Mouse (Mus musculus): Measurements from ENCODE around the gene Cbx7. TPM values are rescaled to one million over a fixed set of nuclear protein-coding genes. Genes with fewer than 3 reads are reported as not detected.

The Cbx7 gene
- polyA plus RNA-seq, 1 experiment from 2014 or later = 1.3 TPM

DNA sequence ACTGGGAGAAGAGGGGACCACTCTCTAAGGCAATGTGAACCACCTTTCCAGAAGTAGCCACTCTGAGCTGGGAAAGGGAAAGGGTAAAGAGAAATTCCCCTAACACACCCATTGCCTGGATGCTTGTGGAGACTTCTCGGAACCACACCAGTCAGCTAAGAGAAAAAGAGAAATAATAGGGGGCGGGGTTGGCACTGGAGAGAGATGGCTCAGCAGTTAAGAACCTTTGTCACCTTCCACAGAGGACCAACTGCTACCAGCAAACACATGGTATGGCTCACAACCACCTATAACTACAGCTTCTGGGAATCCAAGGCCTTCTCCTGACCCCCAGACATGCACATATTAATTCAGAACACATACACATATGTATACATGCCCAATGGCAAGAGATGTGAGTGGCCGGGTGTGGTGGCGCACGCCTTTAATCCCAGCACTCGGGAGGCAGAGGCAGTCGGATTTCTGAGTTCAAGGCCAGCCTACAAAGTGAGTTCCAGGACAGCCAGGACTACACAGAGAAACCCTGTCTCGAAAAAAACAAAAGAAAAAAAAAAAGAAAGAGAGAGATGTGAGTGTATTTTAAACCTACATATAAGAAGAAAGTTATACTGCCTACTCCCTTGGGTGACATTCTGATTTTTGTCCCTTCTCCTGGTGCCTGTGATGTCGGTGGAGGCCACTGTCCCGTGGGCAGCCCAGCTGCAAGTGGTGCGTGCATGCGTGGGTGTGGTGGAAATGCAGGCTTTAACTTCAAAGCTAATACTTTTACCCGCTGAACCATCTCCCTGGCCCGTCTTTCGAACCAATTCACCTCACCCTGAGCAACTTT is 77.7 kb downstream of the Cbx7 start:
- DNase-seq (ENCODE audit: low spot score) (no peak), ATAC-seq (replicated peaks; ENCODE audit: insufficient number of reproducible peaks, low FRiP score, low TSS enrichment, low read depth) (no peak)
- H3K9me3 ChIP-seq (replicated peaks; ENCODE audit: control insufficient read depth, low read length) = no peaks in the 10 kb centered on the region
- WGBS = 70% methylated on average over 15 of the region's 15 CpGs
- H3K27ac ChIP-seq (replicated peaks; ENCODE audit: low read depth, low read length) = no peak overlapping the region
- peaks cover 3% of the 10 kb centered on the region; the same call in 1 of the 2 replicates for H3K27me3 ChIP-seq (ENCODE audit: control insufficient read depth, insufficient read depth, low read length)
- no peak overlapping the region; the same call in 1 of the 2 replicates for H3K4me2 ChIP-seq (ENCODE audit: low read depth, low read length)
- no peaks in the 10 kb centered on the region for H3K4me1 ChIP-seq (ENCODE audit: control insufficient read depth, insufficient read depth, low read length)
- H3K4me3 ChIP-seq (ENCODE audit: low read depth, low read length) = peak overlapping the region; percentile 34; the same call in 1 of the 2 replicates
- H3K9ac ChIP-seq (replicated peaks; ENCODE audit: low read length) = no peak overlapping the region
- no peaks in the 10 kb centered on the region for H3K36me3 ChIP-seq (replicated peaks; ENCODE audit: control insufficient read depth, insufficient read depth, low read depth, low read length)

DNA sequence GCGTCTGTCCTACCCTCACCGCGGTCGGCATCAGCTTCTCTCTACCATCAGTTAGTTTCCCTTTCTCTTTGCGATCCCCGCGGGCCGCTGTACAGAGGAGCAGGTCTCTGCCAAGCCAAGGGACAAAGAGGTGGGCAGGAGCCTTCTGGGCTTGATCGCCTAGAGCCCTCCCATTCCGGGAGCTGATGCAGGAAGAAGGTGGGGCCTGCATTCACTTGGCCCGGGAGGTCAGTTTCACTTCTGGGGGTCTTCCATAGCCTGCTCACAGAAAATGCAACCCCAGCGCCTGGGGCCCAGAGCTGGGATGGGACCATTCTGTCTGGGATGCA is 78.7 kb downstream of the Cbx7 start:
- H3K36me3 ChIP-seq (replicated peaks; ENCODE audit: control insufficient read depth, insufficient read depth, low read depth, low read length) = no peaks in the 10 kb centered on the region
- no peak overlapping the region for H3K27ac ChIP-seq (replicated peaks; ENCODE audit: low read depth, low read length)
- WGBS = 0% methylated on average over 12 of the region's 12 CpGs
- peak overlapping the region; percentile 42 for H3K4me2 ChIP-seq (ENCODE audit: low read depth, low read length)
- ATAC-seq (replicated peaks; ENCODE audit: insufficient number of reproducible peaks, low FRiP score, low TSS enrichment, low read depth) (0 out of 2 replicates have a peak, but pooled peaks have one; percentile 48), DNase-seq (ENCODE audit: low spot score) (peak; percentile 48)
- H3K9me3 ChIP-seq (replicated peaks; ENCODE audit: control insufficient read depth, low read length) = no peaks in the 10 kb centered on the region
- H3K27me3 ChIP-seq (ENCODE audit: control insufficient read depth, insufficient read depth, low read length) = peaks cover 3% of the 10 kb centered on the region; the same call in 1 of the 2 replicates
- H3K9ac ChIP-seq (replicated peaks; ENCODE audit: low read length) = peak overlapping the region; percentile 56
- H3K4me3 ChIP-seq (ENCODE audit: low read depth, low read length) = peak overlapping the region; percentile 34
- no peaks in the 10 kb centered on the region for H3K4me1 ChIP-seq (ENCODE audit: control insufficient read depth, insufficient read depth, low read length)

DNA sequence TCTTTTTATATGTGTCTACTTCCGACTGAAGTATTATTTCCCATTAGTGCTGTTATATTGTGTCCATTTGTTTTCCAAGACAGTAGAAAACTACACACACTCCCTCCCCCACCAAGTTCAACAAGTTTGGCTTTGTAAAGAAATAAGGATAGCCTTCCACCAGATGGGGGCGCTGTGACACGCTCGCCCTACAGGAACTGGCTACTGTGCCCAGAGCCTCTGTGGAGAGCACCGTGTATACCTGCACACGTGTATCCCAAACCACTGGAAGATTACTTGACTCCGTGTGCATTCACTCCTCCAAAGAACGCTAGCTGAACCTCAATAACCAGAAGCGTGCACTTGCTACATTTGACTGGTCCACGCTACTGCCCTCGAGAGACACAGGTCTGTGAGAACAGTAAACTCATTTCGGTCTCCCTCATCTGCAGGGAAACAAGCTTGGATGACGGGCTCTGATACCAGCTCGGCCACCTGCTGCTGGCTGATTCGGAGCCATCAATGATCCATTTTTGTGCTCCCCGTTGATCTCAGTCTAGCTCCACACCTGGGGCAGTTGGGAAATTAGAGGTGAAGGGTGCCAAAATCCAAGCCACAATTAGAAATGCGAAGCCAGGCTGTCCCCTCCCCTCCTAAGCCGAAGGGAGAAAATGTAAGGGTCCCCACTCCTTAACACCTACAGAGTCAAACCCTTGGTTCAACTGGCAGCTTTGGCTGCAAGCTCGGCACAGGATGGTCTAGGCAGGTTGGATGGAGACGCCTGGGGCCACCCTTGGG is 79.3 kb downstream of the Cbx7 start, which contains the start of gene Apobec3:
Gene Apobec3 (plus strand): TSS at position 224 of the 777 bp plus-strand sequence.
- Histone ChIP-seq H3K27me3 (ENCODE audit: control insufficient read depth, insufficient read depth, low read length) (peaks cover 3% of the 10 kb centered on the region; the same call in 1 of the 2 replicates), H3K4me2 (ENCODE audit: low read depth, low read length) (peak within 1 kb of the TSS; percentile 42), H3K27ac (replicated peaks; ENCODE audit: low read depth, low read length) (no peak within 1 kb of the TSS), H3K4me3 (ENCODE audit: low read depth, low read length) (peak within 1 kb of the TSS; percentile 34), H3K9ac (replicated peaks; ENCODE audit: low read length) (peak within 1 kb of the TSS; percentile 56), H3K36me3 (replicated peaks; ENCODE audit: control insufficient read depth, insufficient read depth, low read depth, low read length) (no peaks in the 10 kb centered on the region), H3K4me1 (ENCODE audit: control insufficient read depth, insufficient read depth, low read length) (no peaks in the 10 kb centered on the region), H3K9me3 (replicated peaks; ENCODE audit: control insufficient read depth, low read length) (no peaks in the 10 kb centered on the region)
- ATAC-seq (replicated peaks; ENCODE audit: insufficient number of reproducible peaks, low FRiP score, low TSS enrichment, low read depth) (0 out of 2 replicates have a peak, but pooled peaks have one; percentile 59), DNase-seq (ENCODE audit: low spot score) (peak; percentile 76)
- WGBS = 4% methylated on average over 20 of the region's 20 CpGs

DNA sequence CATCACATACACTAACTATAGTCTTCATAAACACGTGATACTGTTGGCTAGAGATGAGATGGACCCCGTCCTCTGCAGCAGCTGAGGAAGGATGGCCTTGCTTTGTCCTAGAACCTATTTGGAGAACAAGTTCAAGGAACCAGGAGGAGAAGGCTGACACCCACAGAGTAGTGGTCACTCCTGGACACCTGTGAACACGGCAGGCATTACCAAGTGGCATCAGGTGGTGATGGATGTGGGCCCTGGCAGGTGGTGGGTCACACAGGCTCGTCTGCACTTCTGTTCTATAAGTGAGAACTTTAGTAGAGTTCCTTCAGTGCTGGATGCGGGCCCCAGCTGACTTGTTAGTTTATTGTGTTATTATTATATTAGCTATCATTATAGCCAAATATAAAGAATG is 86.1 kb downstream of the Cbx7 start:
- Histone ChIP-seq H3K36me3 (replicated peaks; ENCODE audit: control insufficient read depth, insufficient read depth, low read depth, low read length) (no peaks in the 10 kb centered on the region), H3K27me3 (ENCODE audit: control insufficient read depth, insufficient read depth, low read length) (no peaks in the 10 kb centered on the region), H3K4me1 (ENCODE audit: control insufficient read depth, insufficient read depth, low read length) (no peaks in the 10 kb centered on the region), H3K4me2 (ENCODE audit: low read depth, low read length) (no peak overlapping the region), H3K27ac (replicated peaks; ENCODE audit: low read depth, low read length) (no peak overlapping the region), H3K4me3 (ENCODE audit: low read depth, low read length) (no peak overlapping the region), H3K9me3 (replicated peaks; ENCODE audit: control insufficient read depth, low read length) (no peaks in the 10 kb centered on the region), H3K9ac (replicated peaks; ENCODE audit: low read length) (no peak overlapping the region)
- DNase-seq (ENCODE audit: low spot score) = no peak
- 76% methylated on average over 5 of the region's 5 CpGs for WGBS
- ATAC-seq (replicated peaks; ENCODE audit: insufficient number of reproducible peaks, low FRiP score, low TSS enrichment, low read depth) = no peak

DNA sequence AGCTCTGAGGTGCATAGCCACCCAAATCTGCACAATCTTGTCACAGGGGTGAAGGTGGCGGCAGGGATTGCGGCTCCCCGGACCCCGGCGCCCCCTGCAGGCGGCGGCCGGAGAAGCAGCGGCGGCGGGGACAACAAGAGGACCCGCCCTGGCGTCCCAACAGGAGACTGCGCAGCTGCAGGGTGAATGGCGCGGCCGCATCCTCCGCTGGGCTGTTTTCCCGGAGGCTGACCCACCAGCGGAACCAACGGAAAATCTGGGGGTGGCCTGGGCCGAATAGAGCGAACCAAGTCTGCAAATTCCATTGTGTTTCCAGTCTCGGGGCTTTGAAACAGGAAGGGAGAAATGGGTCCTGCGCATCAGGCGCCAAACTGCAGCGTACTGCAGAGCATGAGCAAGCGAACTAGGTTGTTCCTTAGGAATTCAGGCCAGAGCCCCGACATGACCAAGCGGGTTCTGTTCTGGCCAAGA is 87.5 kb downstream of the Cbx7 start:
- peak overlapping the region; percentile 47 for H3K4me3 ChIP-seq (ENCODE audit: low read depth, low read length)
- DNase-seq (ENCODE audit: low spot score) (peak; percentile 93), ATAC-seq (replicated peaks; ENCODE audit: insufficient number of reproducible peaks, low FRiP score, low TSS enrichment, low read depth) (peak; percentile 84)
- no peaks in the 10 kb centered on the region for H3K36me3 ChIP-seq (replicated peaks; ENCODE audit: control insufficient read depth, insufficient read depth, low read depth, low read length)
- peak overlapping the region; percentile 73 for H3K9ac ChIP-seq (replicated peaks; ENCODE audit: low read length)
- WGBS = under 1% methylated on average over 30 of the region's 30 CpGs
- no peaks in the 10 kb centered on the region for H3K27me3 ChIP-seq (ENCODE audit: control insufficient read depth, insufficient read depth, low read length)
- H3K4me2 ChIP-seq (ENCODE audit: low read depth, low read length) = peak overlapping the region; percentile 64
- H3K27ac ChIP-seq (replicated peaks; ENCODE audit: low read depth, low read length) = peak overlapping the region; percentile 35; the same call in 1 of the 2 replicates
- no peaks in the 10 kb centered on the region for H3K4me1 ChIP-seq (ENCODE audit: control insufficient read depth, insufficient read depth, low read length)
- no peaks in the 10 kb centered on the region for H3K9me3 ChIP-seq (replicated peaks; ENCODE audit: control insufficient read depth, low read length)

DNA sequence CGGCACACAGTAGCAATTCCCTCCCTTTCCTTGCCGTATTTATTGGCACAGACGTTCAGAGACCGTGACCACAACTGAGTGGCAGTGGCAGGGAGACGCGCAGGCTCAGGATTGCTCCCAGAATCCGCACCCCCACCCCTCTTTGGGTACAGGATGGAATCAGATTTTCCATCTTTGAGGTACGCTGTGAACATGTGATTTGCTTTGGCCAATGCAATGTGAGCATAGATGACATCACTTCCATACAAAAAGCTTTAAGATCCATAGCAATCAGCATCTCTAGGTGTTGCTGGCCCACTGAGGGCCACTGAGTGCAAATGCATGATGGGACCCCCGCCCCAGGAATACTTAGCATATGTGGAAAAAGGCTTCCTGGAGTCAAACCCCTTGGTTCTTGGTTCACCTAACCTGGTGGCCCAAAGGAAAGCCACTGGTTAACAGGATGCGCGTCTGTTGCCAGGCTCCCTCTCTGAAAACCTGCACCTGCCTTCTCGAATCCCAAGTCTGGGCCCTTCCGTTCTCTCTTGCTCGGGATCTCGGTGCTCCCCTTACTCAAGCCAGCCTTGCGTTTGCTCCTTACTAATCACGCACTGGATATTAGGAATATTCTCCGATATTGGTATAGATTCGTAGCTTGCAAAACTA is 88.2 kb downstream of the Cbx7 start:
- no peaks in the 10 kb centered on the region for H3K27me3 ChIP-seq (ENCODE audit: control insufficient read depth, insufficient read depth, low read length)
- H3K4me2 ChIP-seq (ENCODE audit: low read depth, low read length) = peak overlapping the region; percentile 64
- no peak for DNase-seq (ENCODE audit: low spot score)
- 29% methylated on average over 19 of the region's 19 CpGs for WGBS
- H3K27ac ChIP-seq (replicated peaks; ENCODE audit: low read depth, low read length) = no peak overlapping the region
- no peak for ATAC-seq (replicated peaks; ENCODE audit: insufficient number of reproducible peaks, low FRiP score, low TSS enrichment, low read depth)
- no peaks in the 10 kb centered on the region for H3K36me3 ChIP-seq (replicated peaks; ENCODE audit: control insufficient read depth, insufficient read depth, low read depth, low read length)
- no peaks in the 10 kb centered on the region for H3K9me3 ChIP-seq (replicated peaks; ENCODE audit: control insufficient read depth, low read length)
- no peaks in the 10 kb centered on the region for H3K4me1 ChIP-seq (ENCODE audit: control insufficient read depth, insufficient read depth, low read length)
- peak overlapping the region; percentile 47 for H3K4me3 ChIP-seq (ENCODE audit: low read depth, low read length)
- peak overlapping the region; percentile 0; the same call in 1 of the 2 replicates for H3K9ac ChIP-seq (replicated peaks; ENCODE audit: low read length)

DNA sequence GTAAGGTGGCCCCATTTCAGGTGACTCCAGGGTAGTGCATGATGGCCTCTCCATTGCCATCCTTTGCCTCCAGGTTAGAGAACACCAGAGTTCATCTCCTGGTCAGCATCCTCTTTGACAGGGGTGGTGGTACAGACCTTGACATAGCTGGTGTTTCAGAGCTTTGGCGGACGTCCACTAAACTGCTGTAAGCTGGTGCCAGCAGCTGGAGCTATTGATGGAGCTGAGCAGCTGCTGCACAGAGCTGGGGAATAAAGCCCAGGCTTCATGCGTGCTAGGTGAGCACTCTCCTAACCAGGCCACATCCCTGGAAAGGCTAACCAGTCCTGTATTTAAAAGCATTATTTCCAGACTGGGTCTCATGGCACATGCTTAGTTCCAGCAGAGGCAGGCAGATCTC is 90.4 kb downstream of the Cbx7 start:
- H3K4me1 ChIP-seq (ENCODE audit: control insufficient read depth, insufficient read depth, low read length) = no peaks in the 10 kb centered on the region
- DNase-seq (ENCODE audit: low spot score) (no peak), ATAC-seq (replicated peaks; ENCODE audit: insufficient number of reproducible peaks, low FRiP score, low TSS enrichment, low read depth) (no peak)
- no peaks in the 10 kb centered on the region for H3K9me3 ChIP-seq (replicated peaks; ENCODE audit: control insufficient read depth, low read length)
- 81% methylated on average over 3 of the region's 3 CpGs for WGBS
- no peak overlapping the region for H3K9ac ChIP-seq (replicated peaks; ENCODE audit: low read length)
- H3K27ac ChIP-seq (replicated peaks; ENCODE audit: low read depth, low read length) = no peak overlapping the region
- H3K36me3 ChIP-seq (replicated peaks; ENCODE audit: control insufficient read depth, insufficient read depth, low read depth, low read length) = no peaks in the 10 kb centered on the region
- no peaks in the 10 kb centered on the region for H3K27me3 ChIP-seq (ENCODE audit: control insufficient read depth, insufficient read depth, low read length)
- H3K4me2 ChIP-seq (ENCODE audit: low read depth, low read length) = no peak overlapping the region
- no peak overlapping the region for H3K4me3 ChIP-seq (ENCODE audit: low read depth, low read length)
